Mouse (Mus musculus) kidney, adult 18-20 months (tissue): ENCODE measurements around the gene Pgbd5.

Source experiments
- DNase-seq: peaks from one replicate; pipeline ENCODE4 v3.0.0; 2021

Pgbd5 gene

DNA sequence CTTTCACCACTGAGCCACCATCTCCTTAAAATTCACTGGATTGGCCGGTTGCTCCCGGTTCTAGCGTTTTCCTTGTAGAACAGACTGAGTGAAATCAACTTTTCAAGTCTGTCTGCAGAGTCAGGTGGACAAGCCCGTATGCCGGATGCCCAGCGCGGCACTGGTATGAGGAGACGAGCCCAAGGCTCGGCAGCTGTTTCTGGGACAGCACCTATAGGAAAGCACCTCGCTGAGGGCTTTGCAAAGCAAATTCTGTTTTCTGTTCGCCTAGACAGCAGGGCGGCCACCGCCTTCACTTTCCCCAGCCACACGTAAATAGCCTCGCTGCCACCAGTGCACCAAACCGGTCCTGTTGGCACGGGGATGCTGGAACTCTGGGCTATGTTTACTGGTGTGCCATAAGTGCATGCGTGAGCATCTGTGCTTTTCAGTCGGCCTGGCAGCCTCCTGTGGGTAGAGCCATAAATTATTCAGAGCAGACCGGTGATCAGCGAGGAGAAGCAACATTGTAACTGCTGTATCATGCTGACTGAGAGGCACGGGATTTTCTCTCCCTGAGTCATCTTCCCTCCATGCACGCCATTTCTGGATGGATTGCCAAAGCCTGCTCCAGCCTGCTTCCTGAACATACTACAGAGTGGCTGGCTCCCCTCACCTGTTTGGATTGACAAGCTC lies 53.1 kb downstream of the Pgbd5 start:
- no peak for DNase-seq

DNA sequence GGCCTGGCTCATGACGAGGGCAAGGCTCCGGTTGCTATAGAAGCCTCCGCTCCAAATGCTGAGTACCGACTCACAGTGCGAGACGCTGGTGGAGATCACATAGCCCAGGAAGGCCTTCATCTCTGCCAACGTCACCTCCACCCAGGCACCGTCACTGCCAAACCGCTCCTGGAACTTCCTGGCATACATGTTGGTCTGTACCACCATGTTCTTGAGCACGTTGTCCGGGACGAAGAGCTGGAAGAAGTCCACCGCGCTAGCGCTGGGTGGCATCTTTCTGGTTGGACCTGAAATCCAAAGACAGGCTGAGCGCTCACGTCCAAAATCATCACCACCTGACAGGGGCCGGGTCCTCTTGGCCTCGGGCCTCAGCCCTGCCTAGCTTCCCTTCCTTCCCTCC lies 55.1 kb downstream of the Pgbd5 start:
- DNase-seq = no peak

DNA sequence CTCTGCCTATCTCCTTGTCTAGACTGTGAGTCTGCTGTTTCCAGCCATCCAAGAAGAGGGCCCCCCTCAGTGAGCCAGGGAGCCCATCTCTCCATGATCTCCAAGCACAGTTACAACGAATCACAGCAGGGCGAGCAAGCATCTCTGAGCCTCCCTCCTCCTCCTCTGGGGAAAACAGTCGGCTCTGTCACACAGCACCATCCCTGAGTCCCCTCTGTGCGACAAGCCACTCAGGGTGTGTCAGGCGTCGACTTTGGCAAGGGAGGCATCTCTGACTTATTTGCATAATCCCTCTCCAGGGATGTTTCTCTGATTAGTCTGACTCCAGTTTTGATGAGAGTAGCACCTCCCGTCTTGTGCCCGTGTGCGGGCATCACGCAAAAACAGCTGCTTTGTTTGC lies 57.2 kb downstream of the Pgbd5 start:
- no peak for DNase-seq

DNA sequence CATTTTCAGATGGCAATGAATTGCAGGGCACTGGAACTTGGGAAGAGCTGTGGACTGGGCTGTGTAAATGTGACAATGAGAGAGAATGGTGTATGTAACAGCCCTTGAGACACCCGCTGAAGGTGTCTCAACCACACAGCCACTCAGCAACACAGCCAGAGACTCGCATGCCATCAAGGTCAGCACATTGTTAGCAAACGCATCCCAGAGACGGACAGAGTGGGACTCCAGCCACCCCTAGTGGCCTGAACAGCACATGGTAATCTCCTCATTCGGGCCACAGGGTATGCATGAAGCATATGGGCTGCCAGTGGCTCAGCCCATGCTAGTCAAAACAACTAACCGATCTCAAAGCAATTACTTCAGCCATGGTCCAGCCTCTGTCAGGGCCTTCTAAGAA lies 60.2 kb downstream of the Pgbd5 start:
- no peak for DNase-seq

DNA sequence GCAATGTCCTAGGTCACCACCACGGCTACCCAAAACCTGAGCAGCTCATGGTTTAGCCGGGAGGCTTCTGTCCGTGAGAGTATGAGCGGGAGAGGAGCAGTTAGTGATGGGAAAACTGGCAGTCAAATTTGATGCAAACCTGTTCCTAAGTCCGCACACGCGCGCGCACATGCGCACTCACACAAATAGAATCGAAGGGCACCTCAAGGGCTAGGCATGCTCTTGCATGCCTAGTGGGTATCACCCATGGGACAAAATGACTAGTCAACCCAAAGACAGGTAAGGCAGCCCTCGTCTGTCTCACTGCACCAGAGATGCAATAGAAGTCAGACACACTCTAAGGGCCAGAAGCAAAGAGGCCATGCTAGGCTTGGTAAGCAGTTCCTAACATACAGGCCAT lies 63.1 kb downstream of the Pgbd5 start:
- DNase-seq = no peak

DNA sequence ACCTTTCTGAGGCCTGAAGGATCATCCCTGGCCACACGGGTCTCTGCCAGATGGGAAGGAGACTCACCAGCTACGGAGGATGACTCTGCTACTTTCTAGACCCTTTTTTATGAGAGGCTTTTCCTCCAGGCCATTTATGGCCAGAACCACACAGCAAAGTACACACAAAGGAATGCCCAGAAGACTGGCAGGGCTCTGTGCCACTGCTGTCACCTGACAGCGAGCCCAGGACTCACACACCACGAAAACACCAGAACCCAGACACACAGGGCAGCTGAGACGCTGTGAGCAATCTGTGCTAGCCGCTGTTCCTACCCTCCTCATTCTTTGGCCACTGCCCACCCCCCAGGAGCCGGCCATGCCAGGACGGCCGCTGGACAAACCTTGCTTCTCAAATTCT lies 63.7 kb downstream of the Pgbd5 start:
- no peak for DNase-seq

DNA sequence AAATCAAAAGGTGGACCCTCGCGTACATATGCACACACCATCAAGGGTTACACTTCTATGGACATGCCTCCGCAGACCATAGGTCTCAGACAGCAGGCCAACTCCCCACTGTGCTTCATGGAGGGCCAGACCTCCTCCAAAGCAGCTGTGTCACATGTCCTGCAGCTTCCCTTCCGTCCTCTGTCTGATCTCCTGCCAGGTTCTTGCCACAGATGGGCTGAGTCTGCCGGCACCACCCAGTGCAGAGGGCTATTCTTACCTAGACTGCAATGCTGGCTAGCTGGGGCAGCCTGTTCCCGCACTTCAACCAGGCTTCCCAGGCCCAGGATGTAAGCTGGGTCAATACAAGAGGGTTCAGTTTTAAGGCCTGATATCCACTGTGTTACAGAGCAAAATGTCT lies 64.3 kb downstream of the Pgbd5 start:
- DNase-seq = no peak

DNA sequence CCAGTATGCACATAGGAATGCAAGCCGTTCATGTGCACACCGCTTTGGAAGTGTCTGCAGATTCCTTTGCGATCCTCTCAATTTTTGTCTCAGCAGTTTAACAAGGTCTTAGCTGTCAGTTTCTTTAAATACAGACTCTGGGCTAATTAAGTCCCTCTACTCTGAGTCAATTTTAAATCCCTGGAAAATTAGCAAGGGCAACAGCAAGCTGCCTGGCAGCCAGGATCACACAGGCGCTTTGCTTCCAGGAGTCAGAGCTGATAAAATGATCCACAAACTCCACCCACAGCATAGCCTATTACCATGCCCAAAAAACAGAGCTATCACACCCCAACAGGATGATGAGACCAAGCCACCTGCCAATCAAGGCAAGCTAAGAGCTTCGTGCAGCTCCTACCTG lies 65.7 kb downstream of the Pgbd5 start:
- no peak for DNase-seq

DNA sequence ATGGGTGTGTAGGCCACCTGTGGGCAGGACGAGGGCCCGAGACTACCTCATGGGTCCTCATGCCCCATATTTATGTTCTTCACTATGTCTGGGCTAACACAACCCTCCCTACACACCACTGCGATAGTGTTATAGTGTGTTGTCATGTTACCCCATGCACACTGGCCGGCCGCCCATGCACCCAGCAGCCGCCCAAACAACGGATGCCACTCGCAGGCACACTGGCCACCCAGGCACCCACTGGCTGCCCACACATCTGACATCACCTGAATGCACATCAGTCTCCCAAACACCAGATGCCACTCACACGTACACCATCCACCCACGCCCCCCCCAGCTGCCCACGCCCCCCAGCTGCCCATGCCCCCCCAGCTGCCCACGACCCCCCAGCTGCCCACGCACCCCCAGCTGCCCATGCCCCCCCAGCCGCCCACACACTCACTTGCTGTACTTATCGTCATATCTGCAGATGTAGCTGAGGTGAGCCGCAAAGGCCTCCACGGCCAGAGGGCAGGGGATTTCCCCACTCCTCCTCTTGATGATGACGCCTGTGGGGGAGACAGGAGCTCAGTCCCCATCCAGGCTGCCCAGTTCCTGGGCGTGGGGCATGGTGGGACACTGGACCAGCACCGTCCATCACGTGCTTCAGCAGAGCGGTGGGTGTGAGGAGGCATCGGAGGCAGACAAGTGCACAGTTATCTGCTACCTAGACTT lies 67.9 kb downstream of the Pgbd5 start:
- DNase-seq = no peak

DNA sequence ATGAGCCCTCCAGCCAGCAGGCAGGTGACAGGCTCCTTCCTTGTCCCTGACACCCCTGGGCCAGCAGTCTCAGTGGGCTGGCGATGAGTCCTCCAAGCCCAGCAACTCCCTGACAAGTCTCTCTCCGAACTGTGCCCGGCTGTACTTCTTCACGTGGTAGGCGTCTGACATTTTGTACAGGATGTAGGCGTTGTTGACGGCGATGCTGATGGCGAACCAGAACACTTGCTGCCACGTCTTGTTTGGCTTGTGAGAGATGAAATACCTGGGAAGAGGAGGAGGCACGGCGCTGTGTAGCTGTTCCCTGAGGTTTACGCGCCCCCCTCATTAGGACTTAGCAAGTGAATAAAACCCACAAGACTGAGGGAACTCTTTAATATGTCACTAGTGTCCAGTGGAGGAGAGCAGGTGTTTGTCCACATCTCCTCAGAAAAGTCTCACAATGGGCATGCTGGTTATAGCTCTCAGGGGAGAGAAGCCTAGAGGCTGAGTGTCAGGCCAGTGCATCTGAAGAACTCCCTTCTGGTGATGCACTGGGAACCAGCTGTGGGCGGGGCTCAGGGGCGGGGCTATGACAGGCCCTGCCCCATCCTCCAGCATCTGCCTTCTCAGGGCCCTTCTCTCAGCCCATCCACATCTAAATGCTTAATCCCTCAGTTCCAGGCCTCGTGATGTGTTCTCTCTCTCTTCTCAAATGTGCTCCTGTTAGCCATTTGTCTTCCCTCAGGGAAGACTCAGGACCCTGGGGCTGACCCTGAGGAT lies 68.9 kb downstream of the Pgbd5 start:
- DNase-seq = no peak

DNA sequence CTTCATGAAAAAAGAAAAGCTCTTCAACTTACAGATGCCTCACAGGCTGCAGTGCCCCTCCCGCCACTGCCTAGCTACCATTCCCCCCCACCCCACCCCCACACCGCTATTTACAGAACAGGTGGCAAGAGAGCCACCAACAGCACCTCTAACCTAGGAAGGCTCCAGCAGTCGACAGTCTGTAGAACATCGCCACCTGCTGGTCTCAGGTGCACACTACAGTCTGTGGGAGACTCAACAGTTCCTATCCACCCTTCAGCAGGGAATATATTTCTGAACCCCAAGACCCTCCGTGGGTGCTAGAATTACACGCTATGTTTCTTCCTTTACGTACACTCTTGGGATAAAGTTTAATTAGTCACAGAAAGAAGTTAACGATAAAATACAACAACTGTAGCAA lies 71.2 kb downstream of the Pgbd5 start:
- peak; percentile 74 for DNase-seq

DNA sequence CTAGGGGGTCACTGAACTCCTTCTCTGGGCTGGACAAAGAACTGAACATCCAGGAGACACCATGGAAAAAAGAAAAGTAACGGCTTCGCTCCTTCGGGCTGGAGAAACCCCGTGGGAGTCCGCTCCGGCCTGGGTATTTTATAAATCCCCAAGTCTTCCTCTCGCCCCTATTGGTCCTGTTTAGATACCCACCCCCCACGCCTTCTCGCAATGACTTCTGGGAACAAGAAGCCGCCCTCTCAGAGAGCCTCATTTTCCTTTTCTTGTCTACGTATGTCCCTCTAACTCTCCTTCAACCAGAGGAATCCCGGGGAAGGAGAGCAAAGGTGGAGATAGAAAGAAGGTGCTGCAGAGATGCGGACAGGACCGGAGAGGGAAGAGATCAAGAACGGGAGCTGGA lies 76.1 kb downstream of the Pgbd5 start:
- DNase-seq = no peak

DNA sequence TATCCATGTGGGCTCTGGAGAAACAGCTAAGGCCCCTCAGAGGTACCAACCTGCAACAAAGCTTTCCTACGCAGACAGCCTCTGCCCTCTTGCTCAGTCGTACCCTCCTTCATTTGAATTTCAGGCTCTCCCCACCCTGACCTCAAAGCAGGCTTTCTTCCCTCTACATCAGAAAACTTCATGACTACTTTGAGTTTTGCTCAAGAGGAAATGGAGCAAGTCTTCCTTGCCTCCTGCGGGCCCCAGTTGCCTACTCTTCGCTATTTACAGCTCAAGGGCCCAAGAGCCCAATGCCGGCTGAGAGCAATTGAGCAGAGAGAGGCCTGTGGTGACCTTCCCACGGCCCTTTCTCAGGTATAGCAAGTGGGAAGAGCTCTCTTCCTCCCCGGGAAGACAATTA lies 76.9 kb downstream of the Pgbd5 start:
- DNase-seq = no peak

DNA sequence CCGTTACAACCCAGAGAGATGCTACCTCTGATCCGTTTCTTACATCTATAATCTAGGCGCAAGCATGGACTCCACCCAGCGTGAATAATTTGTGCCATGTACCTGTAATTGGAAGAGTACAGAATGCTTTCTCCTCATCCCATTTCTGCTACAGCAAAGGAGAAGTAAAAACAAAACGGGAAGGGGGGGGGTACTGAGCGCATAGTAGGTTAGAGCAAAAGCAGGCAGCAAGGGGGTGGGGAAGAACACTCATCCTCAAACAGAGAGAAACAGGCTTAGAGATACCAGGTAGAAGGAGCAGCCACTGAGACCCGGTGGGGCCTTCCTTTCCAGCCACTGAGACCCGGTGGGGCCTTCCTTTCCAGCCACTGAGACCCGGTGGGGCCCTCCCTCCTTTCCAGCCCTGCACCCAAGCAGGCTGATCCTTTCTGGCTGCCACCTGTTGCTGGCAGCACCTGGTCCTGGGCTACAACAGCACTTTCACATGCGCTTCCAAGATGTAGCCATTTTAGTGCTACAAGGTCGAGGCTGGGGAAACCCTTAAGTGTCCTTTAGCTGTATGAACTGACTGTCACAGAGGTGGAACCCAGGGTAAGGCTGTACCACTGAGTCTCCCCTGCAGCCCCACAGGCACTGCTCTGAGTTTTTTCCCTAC lies 77.6 kb downstream of the Pgbd5 start:
- no peak for DNase-seq

DNA sequence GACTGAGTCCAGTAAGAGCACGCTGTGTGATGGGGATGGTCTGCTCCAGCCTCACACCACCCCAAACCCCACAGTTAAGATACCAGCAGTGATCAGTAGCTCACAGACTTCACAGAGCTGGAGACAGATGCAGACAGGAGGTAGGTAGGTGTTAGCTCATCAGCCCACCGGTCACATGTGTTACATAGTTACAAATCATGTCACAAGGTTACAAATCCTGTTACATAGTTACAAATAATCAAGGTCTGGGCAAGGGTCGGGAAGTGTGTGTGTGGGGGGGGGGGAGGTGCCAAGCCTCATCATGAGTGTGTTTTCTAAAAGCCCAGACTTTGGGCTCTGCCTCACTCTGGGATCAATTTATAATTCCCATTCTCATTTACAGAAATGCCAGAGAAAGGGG lies 78.5 kb downstream of the Pgbd5 start:
- no peak for DNase-seq

DNA sequence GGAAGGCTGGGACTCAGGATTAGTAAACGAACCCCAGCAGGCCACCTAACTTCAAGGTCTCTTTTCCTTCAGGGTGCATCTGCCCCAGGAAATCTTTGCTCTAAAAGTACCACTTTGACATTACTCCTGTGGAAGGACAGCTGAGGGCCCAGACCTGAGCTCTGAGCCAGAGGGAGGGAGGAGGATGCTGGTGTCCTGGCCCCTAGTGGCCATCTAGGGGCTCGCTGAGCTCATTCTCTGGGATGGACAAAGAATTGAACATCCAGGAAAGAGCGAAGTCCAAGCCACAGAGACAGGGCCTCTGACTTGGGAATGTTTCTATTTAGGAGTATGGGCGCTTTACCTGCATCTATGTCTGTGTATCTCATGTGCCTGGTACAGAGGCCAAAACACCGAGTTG lies 87.8 kb downstream of the Pgbd5 start:
- DNase-seq = no peak

DNA sequence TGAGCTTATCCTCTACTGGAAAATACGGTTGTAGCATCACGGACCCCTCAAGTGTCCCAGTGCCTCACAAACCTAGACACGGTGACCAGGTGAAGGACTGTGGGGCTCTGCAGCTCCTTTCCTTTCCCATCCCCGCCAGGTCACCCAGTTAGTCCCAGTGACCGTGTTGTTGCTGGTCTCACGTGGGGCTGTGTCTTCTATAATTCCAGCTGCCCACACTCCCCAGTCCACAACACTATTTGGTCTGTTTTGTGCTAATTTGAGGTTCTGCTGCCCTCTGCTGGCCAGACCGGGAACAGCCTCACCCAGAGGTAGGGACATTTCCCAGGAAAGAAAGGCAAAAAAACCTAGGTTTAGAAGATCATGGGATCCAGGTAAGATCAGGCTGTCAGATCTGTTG lies 89.8 kb downstream of the Pgbd5 start:
- peak; percentile 88 for DNase-seq

DNA sequence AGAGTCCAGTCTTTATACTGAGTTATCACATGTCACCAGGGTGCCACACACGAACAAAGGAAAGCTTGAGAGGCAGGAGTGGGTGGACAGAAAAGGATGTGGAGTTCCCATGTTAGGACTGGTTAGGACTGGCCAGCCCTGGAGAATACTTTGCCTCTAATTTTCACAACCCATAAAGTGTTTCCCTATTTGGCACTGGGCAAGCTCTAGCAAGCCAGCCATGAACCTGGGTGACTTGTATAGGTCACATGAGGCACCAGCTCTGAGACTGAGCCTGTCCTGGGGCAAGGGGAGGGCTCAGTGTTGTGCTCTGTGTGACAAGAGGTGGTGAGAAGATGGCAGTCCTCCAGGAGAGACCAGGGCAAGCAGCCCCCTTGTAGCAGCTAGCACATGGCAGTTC lies 91.4 kb downstream of the Pgbd5 start:
- no peak for DNase-seq

DNA sequence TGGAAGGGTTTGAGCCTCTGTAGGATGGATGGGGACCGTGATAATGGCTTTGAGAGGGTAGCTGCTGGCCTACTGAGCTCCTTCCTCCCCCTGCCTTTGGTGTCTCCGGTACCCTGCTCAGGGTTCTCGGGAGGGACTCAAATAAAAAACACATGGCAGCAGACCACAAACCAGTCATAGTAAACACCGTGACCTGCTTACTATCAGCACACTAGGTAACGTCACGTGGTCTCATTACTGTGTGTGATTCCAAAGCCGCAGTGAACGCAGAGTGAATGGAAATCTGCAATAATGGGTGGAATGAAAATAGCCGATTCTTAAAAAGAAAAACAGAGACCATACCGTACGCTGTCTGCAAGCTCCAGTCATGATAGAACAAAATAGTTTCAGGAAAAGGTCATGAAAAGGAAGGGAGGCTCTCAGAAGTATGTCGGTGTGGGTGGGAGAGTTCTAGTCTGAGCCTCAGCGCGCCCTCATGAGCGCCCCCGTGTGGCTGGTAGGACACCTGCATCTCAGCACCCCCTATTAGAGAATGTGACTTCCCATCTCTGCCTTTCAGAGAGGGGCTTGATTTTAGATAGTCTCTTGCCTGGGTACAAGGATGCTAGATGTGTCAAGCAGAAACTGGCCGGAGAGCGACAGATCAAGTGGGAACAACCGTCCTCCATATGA lies 92.5 kb downstream of the Pgbd5 start:
- DNase-seq = peak; percentile 51

DNA sequence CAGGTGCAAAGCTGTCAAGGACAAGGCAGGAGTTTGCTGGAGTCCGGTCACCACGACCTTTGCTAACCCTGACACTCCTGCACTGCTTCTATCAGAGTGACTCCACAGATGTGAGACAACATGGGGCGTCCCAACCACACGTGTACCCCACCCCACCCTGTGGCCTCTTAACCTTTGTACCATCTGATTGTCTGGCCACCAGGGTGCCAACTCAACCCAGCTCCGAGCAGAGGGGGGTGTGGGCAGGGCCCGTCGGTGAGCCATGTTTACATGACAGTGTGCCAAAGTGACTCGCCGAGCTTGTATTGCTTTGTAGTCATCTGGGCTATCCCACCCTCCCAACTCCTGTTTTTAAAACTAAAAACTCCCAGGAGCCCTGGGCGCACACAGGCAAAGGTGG lies 94.4 kb downstream of the Pgbd5 start:
- no peak for DNase-seq

DNA sequence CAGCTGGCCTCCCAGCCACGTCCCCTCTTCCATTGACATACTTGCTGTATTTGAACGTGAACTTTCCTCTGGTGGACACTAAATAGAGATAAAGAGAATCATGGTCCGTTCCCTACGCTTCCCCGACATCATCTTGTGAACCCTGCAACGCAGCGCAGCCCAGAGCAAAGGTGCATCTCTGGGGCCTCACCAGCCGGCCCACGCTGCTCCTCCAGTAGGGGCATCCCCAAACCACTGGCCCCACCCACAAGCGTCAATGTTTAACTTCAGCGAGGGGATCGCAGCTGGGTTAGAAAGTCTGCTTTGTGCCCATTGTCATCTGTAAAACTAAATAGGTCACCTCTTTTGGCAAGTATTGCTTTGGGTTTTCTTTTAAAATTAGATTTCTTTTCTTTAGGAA lies 95.5 kb downstream of the Pgbd5 start:
- DNase-seq = peak; percentile 32

DNA sequence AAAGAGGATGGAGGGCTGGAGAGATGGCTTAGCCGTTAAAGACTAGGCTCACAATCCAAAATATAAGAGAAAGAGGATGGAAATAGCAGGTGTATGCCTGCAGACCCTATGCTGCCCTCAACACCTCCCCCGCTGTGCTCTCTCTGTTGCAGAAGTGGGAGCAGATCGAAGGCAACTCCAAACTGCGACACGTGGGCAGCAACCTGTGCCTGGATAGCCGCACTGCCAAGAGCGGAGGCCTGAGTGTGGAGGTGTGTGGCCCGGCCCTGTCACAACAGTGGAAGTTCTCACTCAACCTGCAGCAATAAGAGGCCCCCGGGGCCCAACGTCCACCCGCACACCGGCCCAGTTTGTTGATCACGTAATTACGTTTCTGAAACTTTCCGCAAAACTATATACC lies 96.3 kb downstream of the Pgbd5 start:
- DNase-seq = no peak
